Mouse (Mus musculus) fibroblast of lung, adult 2 months (primary cell): ENCODE results near the gene Wnt7a.

Experiments used
- DNase-seq: peaks from one replicate; pipeline ENCODE4 v3.0.0-alpha.2; 2011; ENCODE audit warnings: low read depth

The Wnt7a gene

DNA sequence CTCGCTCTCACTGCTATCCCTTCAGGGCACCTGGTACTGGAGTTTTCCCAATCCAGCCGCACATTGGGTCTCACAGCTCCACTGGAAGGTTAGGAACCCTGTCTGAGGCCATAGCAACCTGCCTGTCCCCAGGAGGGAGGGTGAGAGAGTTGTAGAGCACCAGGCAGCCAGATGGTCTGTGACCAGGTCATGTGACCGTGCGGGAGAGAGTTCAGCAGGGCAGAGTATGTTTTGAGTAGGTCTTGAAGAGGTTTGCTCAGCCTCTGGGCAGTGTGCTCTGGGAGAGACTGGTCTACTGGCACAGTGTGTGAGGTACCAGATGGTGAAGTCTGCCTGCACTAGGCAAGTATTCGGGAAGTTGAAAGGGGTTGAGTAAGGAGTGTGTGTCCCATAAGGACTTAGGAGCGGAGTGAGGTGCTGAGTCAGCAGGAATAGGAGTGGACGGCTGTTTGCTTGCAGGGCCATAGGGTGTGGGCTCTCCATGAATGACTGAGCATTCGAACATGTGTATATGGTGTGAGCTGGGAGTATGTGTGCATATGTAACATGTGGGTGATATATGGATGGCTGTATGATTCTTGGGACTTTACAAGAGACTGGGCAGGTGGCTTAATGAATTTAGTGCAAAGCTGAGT lies 71.4 kb downstream of the Wnt7a start:
- DNase-seq: no peak

DNA sequence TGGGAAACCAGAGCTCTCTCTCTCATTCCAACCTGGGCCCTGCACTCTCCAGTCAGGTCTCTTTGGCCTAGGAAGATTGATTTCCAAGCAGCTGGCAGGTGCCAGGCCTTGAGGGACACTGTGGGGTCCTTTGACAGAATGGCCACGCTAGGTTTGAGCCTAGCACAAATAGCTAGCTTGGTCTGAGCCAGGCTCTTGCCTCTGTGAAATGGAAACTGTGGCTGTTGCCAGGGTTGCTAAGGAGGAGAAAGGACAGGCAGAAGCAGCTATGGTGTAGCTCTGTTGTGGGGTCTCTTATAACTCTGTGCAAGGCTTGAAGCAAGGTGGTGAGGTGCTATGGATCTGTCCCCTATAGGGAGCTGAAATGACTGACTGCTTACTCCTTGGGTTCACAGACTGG lies 75.7 kb downstream of the Wnt7a start:
- no peak for DNase-seq

DNA sequence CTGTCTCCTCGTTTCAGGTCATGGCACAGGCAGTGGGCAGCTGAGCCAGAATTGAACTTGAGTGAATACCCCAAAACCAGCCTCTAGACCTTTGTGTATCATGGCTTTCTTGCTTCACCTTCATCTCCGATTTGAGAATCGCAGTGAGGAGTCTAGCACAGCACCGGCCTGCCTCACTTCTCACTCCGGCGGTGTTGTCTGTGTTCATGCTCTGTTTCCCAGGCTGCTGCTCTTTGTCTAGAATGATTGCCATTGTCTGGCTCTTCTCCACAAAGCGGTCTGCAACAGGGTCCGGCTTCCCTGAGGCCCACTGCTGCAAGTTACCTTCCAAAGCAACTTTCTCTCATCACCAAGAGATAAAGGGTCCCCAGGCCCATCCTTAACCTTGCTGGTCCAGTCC lies 79.3 kb downstream of the Wnt7a start:
- no peak for DNase-seq

DNA sequence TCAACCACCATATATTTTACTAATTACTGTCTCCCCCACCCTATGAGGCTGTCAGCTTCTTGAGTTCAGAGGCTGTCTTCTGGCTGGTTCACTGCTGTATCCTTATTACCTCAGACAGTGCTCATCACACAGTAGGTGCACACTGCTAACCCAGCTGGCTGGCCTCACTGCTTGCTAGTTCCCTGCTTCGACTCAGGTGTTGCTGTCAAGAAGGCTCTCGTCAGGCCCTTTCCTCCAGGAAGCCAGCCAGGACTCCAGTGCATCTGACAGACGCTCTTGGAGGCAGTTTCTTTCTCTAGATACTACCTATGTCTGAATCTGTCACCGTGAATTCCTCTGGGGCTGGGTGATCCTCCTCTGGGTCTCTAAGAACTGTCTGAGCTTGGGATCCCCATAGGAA lies 85.6 kb downstream of the Wnt7a start:
- DNase-seq: no peak

DNA sequence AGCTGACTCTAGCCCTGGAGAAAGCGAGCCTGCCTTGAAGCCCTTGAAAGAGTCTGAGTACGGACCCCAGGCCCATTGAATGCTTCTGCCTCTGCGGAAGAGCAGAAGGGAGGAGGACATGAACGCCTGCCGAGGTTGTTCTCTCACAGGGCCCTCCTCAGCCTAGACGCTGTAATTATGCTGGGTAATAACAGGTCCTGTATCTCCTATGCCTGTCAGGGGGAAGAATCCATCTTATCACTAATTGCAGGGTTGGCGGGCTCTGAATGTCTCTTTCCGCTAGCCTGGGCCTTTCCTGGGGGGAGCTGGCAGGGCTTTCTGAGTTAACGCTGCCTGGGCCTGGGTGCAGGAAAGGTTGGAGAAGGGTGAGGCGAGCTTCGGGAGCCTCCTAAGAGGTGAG lies 86.4 kb downstream of the Wnt7a start:
- no peak for DNase-seq

DNA sequence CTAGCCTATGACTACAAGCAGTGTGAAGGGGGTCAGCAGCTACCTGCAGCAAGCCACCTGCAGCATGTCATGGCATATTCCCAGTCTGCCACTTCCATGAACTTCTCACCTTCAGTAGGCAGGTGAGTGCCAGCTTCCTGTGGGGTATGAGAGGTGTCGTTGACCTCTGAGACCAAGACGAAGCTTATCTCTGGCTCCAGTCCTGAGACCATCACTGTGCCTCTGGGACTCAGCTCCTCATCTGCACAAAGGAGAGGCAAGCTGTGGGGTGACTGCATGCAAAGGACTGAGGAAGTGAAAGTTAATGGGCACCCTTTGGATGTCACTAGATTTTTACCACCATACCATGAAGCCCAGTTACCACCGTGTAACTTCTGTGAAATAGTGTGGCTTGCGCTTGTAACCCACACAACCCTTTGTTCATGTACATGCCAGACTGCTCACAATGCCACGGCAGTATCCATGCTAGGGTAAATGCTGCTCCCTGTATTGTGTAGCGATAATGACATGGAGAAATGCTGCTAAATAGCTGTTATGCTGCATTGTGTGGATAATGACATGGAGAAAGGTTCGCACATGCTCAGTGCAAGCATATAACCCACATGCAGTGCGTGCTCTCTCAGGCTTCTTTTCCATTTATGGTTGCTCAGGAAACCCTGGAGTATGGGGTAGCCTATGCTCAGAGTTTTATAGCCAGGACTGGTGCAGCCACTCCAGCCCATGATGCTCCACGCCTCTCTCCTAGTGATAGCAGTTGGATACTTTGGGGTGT lies 89.0 kb downstream of the Wnt7a start:
- no peak for DNase-seq
